ENCODE assay signal across 9 mouse cellular contexts in genomic region chr19:45161093-45161492, GRCm38 (mm10). TPM values are rescaled to one million over a fixed set of nuclear protein-coding genes. Genes with fewer than 3 reads are reported as not detected.
A peak's percentile ranks its signal among the peaks of the same experiment; 100 is the strongest.
DNase-seq lines count a peak whose midpoint lies in the region; ATAC-seq and TF ChIP-seq lines count a peak whose summit lies in the region.
"Had no signal": no experiment of that assay in that cellular context is flagged by ENCODE, and none has a peak within 500 bp of the region (broad histone marks: within the 10 kb centered on the region; RNA-seq: fewer than 3 reads in every experiment).

No protein-coding gene starts in this region.

- H3K27me3 ChIP-seq in hindbrain, postnatal 0 days (ENCODE audit: insufficient read depth, low read length), result peaks cover 95% of the 10 kb centered on the region
- peaks cover 95% of the 10 kb centered on the region for H3K27me3 ChIP-seq in limb, embryonic 14.5 days (ENCODE audit: control insufficient read depth, insufficient read depth, low read length)

- no peaks in the 10 kb centered on the region for H3K36me3 ChIP-seq in hindbrain, postnatal 0 days (ENCODE audit: insufficient read depth, low read length)
- no peaks in the 10 kb centered on the region for H3K36me3 ChIP-seq in limb, embryonic 14.5 days (ENCODE audit: control insufficient read depth, insufficient read depth, low read length)
- H3K36me3 ChIP-seq: limb, embryonic 12.5 days had no signal

- WGBS in hindbrain, postnatal 0 days, result 3% methylated on average over 12 of the region's 12 CpGs
- WGBS in limb, embryonic 14.5 days, result 1% methylated on average over 12 of the region's 12 CpGs

- no peak overlapping the region for H3K9ac ChIP-seq in hindbrain, postnatal 0 days (replicated peaks; ENCODE audit: low read length)
- H3K9ac ChIP-seq in limb, embryonic 14.5 days (ENCODE audit: low read depth, low read length, severe bottlenecking), result no peak overlapping the region
- H3K9ac ChIP-seq: limb, embryonic 12.5 days had no signal

- no peak for ATAC-seq in hindbrain, postnatal 0 days
- no peak for ATAC-seq in limb, embryonic 14.5 days (ENCODE audit: low FRiP score, low read depth)

- peak; percentile 90 for TF ChIP-seq CTCF in brain, embryonic 14.5 days (IDR thresholded peaks at IDR 0.05; ENCODE audit: borderline replicate concordance, extremely low read depth, insufficient read depth, insufficient read length)
- peak; percentile 83 for TF ChIP-seq CTCF in hindbrain, postnatal 0 days (IDR thresholded peaks at IDR 0.05; ENCODE audit: low read depth)

- TF ChIP-seq POLR2A in brain, embryonic 14.5 days (IDR thresholded peaks at IDR 0.05; ENCODE audit: borderline replicate concordance, extremely low read depth, insufficient read depth, insufficient read length, poor library complexity, severe bottlenecking), result no peak
- TF ChIP-seq POLR2A in limb, embryonic 14.5 days (IDR thresholded peaks at IDR 0.05; ENCODE audit: borderline replicate concordance, extremely low read depth, insufficient read depth, insufficient read length), result no peak

- no peaks in the 10 kb centered on the region for H3K4me1 ChIP-seq in hindbrain, postnatal 0 days (ENCODE audit: insufficient read depth, low read length)
- no peaks in the 10 kb centered on the region for H3K4me1 ChIP-seq in limb, embryonic 14.5 days (ENCODE audit: control insufficient read depth, insufficient read depth, low read length)
- H3K4me1 ChIP-seq: limb, embryonic 12.5 days had no signal

- H3K4me2 ChIP-seq in hindbrain, postnatal 0 days (ENCODE audit: low read depth, low read length), result no peak overlapping the region
- H3K4me2 ChIP-seq in limb, embryonic 14.5 days (replicated peaks; ENCODE audit: low read depth, low read length, severe bottlenecking), result no peak overlapping the region
- H3K4me2 ChIP-seq: limb, embryonic 12.5 days had no signal

- peak; percentile 71 for DNase-seq in urinary bladder, postnatal 14 days (ENCODE audit: low spot score)
- DNase-seq in urinary bladder, adult 2 months (ENCODE audit: low spot score), result no peak
- DNase-seq in brain, embryonic 14.5 days (ENCODE audit: low read depth), result peak; percentile 83
- peak; percentile 12 for DNase-seq in fibroblast of lung, adult 2 months (ENCODE audit: low read depth)
- peak; percentile 83 for DNase-seq in hindbrain, postnatal 0 days (ENCODE audit: low spot score)
- DNase-seq in limb, embryonic 14.5 days (ENCODE audit: low spot score), result peak; percentile 59
- peak; percentile 42 for DNase-seq in retina, adult 2 months (ENCODE audit: low read depth, low spot score)
- DNase-seq in yolk sac, embryonic 10.5 days (ENCODE audit: low spot score), result peak; percentile 62

- no peak overlapping the region for H3K27ac ChIP-seq in hindbrain, postnatal 0 days
- no peak overlapping the region for H3K27ac ChIP-seq in limb, embryonic 14.5 days (replicated peaks; ENCODE audit: low read depth, low read length)
- H3K27ac ChIP-seq: limb, embryonic 12.5 days had no signal

- no peaks in the 10 kb centered on the region for H3K9me3 ChIP-seq in hindbrain, postnatal 0 days (ENCODE audit: low read length)
- no peaks in the 10 kb centered on the region for H3K9me3 ChIP-seq in limb, embryonic 14.5 days (ENCODE audit: control insufficient read depth, low read length)
- H3K9me3 ChIP-seq: limb, embryonic 12.5 days had no signal

- H3K4me3 ChIP-seq in hindbrain, postnatal 0 days (ENCODE audit: low read length), result no peak overlapping the region
- no peak overlapping the region for H3K4me3 ChIP-seq in limb, embryonic 14.5 days (replicated peaks; ENCODE audit: low read length)
- H3K4me3 ChIP-seq: limb, embryonic 12.5 days had no signal

RNA-seq across cellular contexts. Expression of gene Tlx1, which starts 10.6 kb away (rescaled TPM):
- polyA plus RNA-seq in urinary bladder, adult 2 months (2012; rRNA removed), result not detected in 2 replicates
- 0.83 and 3.4 TPM in 2 replicates for polyA plus RNA-seq in brain, embryonic 14.5 days (2012; rRNA removed)
- 0.61 and 1.2 TPM in 2 replicates for total RNA-seq in hindbrain, postnatal 0 days (2014; rRNA removed)
- polyA plus RNA-seq in hindbrain, postnatal 0 days (2015; fragmentation: Nextera tagmentation; extraction: Ambion mirVana), result 0.61 and 0.93 TPM in 2 replicates
- polyA plus RNA-seq in limb, embryonic 14.5 days (2012; rRNA removed), result 0.68 and 0.82 TPM in 2 replicates
- 0.18 and 0.55 TPM in 2 replicates for polyA plus RNA-seq in limb, embryonic 14.5 days (2014; fragmentation: Nextera tagmentation; extraction: Ambion mirVana)
